Mouse (Mus musculus) myocyte (in vitro differentiated cells): ENCODE measurements around the gene Morf4l1.

Experiments used
- POLR2A ChIP-seq: IDR thresholded peaks from one replicate; pipeline ENCODE4 v1.6.1; 2011; ENCODE audit warnings: low read depth, mild to moderate bottlenecking, control low read depth, moderate library complexity; ENCODE audit not compliant: insufficient read length
- POLR2AphosphoS2 ChIP-seq: IDR thresholded peaks from one replicate; pipeline ENCODE4 v1.6.1; 2011; ENCODE audit warnings: low read depth, control low read depth; ENCODE audit not compliant: insufficient read length
- REST ChIP-seq: IDR thresholded peaks from one replicate; pipeline ENCODE4 v1.6.1; 2011; ENCODE audit warnings: mild to moderate bottlenecking, control low read depth, moderate library complexity; ENCODE audit not compliant: insufficient read depth, insufficient read length
- SRF ChIP-seq: IDR thresholded peaks from one replicate; pipeline ENCODE4 v1.6.1; 2011; ENCODE audit warnings: low read depth; ENCODE audit not compliant: control insufficient read depth, insufficient read length
- TCF12 ChIP-seq: IDR thresholded peaks from one replicate; pipeline ENCODE4 v1.6.1; 2011; ENCODE audit warnings: mild to moderate bottlenecking, control low read depth; ENCODE audit not compliant: poor library complexity, insufficient read depth, severe bottlenecking
- USF1 ChIP-seq: IDR thresholded peaks from one replicate; pipeline ENCODE4 v1.6.1; 2011; ENCODE audit warnings: low read depth, mild to moderate bottlenecking, control low read depth, moderate library complexity

DNA sequence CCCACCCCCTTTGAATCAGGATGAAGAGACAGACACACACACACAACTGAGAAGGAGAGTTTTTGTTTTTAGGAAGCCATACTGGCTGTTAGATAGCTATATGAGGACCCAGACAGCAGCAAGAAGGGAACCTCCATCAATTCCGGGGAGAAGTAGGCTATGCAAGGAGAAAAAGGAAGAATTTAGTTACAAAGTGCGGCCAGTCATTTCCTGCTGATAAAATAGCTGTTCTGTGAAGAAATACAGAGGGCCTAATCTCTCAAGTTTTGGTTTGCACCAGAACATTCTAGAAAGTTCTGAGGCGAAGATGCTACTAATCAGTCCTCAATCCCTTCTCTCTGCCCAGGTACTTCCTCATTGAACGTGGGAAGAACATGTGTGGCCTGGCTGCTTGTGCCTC is 39.2 kb downstream of the Morf4l1 start:
- TF ChIP-seq POLR2A: no peak
- no peak for TF ChIP-seq SRF
- TF ChIP-seq TCF12: no peak
- TF ChIP-seq USF1: no peak
- TF ChIP-seq POLR2AphosphoS2: no peak
- no peak for TF ChIP-seq REST
